Mouse (Mus musculus) CD4-positive helper T cell, adult 2 months (primary cell): ENCODE results near the gene Bud13.
"Not testable (repeated sequence)": the region's sequence is repeated elsewhere in the genome, so short reads cannot be mapped to it uniquely, and the experiment has no call there.

ENCODE experiments used
- DNase-seq: peaks from one replicate; pipeline ENCODE4 v3.0.0-alpha.2; 2012; ENCODE audit warnings: low read depth, missing footprints, low spot score

Bud13 gene

GRCm38 (mm10) chr9:46298381-46298780, 15.6 kb downstream of the Bud13 start:
- DNase-seq, result no peak

DNA sequence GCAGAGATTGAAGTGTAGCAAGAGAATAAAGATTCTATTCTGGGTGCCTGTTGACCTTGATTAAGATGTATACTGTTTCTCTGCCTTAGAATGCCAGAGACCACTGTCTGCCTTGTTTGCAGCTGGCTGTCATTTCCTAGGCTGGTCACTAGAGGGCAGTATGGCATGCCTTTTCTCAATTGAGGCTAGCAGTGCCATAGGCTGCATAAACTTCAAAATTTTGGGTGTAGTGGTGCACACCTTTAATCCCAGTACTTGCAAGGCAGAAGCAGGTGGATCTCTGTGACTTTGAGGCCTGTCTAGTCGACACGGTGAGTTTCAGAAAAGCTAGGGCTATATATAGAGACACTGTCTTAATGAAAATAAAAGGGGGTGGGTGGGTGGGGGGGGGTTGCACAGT, 19.3 kb downstream of the Bud13 start:
- DNase-seq, result peak; percentile 51

- DNase-seq, result no peak
Measured at GRCm38 (mm10) chr9:46309121-46309520, 26.3 kb downstream of the Bud13 start.

- DNase-seq, result peak; percentile 70
Measured at GRCm38 (mm10) chr9:46314507-46314906, 31.7 kb downstream of the Bud13 start.

DNA sequence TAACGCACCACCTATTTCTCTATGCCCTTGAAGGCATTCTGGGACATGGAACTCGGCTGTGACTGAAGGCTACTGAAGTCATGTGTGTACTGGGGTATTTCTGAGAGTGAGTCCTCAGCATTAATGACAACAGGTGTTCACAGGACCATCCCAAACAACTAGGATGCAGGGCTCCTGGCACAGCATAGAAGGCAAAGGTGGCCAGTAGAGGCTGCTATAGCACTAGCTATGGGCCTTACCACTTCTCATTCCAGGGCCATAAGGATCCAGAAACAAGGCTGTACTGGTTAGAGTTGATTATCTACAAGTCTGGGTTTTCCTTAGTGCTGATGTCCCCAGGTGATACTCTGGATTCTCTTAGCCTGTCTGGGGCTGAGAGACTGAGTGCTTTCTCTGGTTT, 32.1 kb downstream of the Bud13 start:
- DNase-seq, result no peak

GRCm38 (mm10) chr9:46315807-46316365, 33.1 kb downstream of the Bud13 start:
- no peak for DNase-seq

DNA sequence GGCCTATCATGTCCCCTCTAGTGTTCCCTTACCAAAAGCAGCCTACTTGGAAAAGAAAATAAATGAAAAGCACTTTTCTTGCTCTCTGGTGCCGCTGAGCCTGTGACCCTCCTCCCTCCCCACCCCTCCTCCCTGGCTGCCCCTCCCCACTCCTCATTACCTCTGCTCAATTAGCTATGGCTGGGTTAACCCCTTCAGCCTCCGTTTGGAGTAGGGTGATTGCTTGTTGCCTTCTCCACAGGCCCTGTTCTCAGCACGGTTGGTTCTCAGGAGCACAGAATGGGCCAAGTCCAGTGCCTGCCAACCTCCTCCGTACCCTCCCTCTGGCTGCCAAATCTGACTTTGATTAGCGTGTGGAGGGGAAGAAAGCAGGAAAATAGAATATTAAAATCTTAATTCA, 33.6 kb downstream of the Bud13 start:
- DNase-seq, result no peak

GRCm38 (mm10) chr9:46316909-46317308, 34.1 kb downstream of the Bud13 start:
- no peak for DNase-seq

DNA sequence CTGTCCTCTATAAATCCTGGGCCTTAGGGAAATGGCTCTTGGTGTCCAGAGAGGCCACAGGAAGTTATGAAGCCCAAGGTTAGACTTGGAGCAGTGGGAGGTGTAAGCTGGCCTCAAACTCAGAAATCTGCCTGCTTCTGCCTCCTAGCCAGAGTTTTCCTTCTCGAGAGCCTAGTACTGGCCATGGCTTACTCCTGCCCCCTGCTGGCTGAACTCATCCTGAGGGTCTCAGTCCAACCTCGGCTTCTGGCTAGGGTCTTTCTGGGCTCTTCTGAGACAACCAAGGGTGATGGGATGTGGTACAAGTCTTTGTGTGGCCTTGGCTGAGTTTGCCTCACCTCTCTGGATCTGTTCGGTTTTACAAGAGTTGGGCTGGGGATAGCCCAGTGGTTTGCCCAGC, 35.1 kb downstream of the Bud13 start:
- no peak for DNase-seq

DNA sequence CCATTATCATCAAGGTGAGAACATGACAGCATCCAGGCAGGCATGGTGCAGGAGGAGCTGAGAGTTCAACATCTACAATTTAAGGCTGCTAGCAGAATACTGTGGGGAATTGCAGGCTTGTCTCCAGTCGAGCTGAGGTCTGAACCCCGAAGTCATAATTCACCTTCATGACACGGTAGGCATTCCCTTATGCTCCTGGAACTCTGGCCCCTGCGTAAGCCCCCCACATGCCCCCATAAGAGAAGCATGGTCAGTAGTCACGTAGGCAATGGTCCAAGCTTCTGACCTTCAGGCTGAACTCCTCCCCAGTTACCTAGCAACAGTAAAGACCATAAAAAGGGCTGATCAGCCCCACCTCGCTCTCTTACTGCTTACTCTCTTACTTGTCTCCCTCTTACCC, 37.1 kb downstream of the Bud13 start, which contains the start of gene 4931429L15Rik:
Gene 4931429L15Rik, minus strand, starts transcription at position 101 of the 400 bp plus-strand sequence.
- DNase-seq, result not testable (repeated sequence)

- DNase-seq, result no peak
Measured at GRCm38 (mm10) chr9:46320461-46320860, 37.7 kb downstream of the Bud13 start.

DNA sequence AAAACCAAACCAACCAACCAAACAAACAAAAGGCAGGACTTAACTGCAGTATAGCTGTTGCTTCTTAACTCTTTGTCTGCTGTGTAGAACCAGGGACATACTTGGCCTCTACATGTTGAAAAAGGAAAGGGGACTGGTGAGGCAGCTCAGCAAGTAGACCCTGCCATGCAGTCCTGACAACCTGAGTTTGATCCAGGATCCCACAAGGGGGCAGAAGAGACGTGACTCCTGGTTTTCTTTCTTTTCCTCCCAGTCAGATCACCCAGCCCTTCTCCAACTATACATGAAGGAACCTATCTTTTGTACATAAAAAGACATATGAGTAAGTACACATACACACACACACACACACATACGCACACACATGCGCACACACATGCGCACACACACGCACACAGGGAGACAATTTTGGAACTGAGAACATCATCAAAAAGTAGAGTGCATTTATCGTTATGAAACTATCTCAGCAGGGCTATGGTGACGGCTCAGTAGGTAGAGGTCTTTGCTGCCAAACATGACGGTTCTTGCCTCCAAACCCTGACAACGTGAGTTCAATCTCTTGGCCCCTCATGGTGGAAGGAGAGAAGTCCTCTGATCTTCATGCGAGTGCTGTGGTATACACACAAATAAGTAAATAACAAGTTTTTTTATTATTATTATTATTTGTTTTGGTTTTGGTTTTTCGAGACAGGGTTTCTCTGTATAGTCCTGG, 44.0 kb downstream of the Bud13 start:
- no peak for DNase-seq

DNA sequence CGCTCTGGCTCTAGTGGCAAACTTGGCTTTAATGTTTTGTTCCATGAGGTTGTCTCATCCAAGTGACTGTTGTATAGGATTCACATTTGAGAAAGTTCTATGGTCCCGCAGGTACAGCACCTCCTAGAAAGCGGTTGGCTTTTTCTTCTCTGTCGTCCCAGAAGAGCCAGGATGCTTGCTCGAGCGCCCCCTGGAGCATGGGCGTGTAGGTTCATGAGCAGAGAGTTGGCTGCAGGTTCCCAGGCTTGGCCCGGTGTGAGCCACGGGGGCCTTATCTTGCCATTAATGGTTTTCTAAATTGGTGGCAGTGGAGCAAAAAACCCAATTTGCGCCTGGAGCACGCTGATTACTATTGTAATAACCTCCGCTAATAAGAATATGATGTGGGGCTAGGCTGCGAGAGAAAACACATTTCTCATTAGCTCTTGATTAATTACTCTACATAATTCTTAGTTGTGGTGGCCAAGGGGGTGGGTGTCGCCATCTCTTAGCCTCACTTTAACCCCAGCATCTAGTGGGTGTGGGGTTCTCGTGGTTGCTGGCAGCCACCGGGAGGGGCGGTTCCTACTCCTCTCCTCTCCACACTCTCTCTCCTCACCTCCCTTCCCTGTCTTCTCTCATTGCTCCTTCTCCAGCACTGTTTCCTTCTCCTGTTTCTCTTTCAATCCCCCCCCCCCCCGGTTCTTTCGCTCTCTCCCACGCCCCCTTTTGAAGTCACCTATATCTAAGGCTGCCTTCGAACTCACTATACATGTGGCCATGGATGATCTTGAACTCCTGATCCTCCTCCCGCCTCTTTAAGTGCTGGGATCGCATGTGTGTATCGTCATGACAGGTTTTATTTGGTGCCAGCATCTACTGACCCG, 45.1 kb downstream of the Bud13 start:
- no peak for DNase-seq

DNA sequence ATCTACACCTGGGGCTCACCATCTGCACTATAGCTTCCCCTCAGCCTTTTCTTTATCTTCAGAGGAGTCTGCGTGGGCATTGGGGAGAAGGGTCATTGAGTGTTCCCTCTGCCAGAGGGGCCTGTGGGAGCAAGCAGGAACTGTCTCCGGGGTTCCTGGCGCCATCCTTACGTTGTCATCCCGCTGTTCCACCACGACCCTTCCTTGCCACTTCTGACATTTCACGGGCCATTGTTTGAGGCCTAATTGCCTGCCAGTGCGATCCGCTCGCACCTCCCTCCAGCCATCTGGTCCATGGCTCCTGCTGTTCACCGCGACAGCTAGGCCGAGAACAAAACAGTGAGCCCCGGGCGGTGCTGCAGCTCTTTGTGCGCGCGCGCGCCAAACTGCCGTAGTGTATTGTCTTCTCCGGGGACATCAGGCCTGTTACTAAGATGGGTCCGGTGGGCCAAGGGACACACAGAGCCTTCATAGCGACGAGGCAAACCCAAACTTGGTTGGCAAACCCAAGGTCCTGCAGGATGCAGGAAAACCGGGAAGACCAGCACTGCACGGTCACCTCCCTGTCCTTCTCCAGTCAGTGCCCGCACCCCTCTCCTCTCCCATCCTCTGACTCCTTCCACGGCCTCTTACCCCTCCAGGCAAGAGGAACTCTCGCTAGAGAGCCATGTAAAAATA, 45.9 kb downstream of the Bud13 start:
- no peak for DNase-seq

GRCm38 (mm10) chr9:46329250-46329648, 46.4 kb downstream of the Bud13 start:
- DNase-seq, result no peak

GRCm38 (mm10) chr9:46329801-46330585, 47.2 kb downstream of the Bud13 start:
- no peak for DNase-seq

GRCm38 (mm10) chr9:46330586-46330895, 47.7 kb downstream of the Bud13 start:
- DNase-seq, result no peak

DNA sequence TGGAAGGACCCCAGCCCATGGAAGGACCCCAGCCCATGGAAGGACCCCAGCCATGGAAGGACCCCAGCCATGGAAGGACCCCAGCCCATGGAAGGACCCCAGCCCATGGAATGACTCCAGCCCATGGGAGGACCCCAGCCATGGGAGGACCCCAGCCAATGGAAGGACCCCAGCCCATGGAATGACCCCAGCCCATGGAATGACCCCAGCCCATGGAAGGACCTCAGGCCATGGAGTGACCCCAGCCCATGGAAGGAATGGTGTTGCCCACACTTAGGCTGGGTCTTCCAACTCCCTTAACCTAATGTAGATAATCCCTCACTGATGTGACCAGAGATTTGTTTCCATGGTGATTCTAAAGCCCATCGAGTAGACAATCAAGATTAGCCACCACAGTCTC, 48.5 kb downstream of the Bud13 start:
- DNase-seq, result no peak

- DNase-seq, result no peak
Measured at GRCm38 (mm10) chr9:46334471-46335025, 51.7 kb downstream of the Bud13 start.

DNA sequence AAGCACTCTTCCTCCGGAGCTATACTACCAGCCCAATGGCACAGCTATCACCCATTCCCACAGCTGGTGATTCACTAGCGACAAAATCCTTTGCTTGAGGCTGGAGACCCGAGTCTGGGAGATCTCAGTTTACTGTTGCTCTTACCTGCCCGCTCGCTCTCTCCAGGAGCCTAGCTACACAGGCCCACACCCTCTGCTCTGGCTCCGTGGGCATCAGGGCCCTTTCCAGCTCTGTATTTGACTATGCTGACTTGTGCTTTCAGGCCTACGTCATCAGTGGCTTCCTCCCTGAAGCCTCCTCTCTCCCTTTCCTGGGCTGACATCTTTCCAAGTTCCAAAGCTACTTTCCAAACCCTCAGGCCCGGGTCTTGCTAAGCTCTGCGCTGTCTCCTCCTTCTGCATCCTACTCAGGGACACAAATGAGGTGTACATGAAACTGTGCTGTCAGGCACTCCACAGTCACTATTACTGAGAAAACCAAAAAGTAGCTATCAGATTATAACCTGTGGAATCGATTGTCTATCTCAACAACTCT, 52.7 kb downstream of the Bud13 start:
- DNase-seq, result no peak

- DNase-seq, result not testable (repeated sequence)
Measured at GRCm38 (mm10) chr9:46336294-46336693, 53.5 kb downstream of the Bud13 start.
